Mouse (Mus musculus): ENCODE measurements around the gene Farp1.

GRCm38 (mm10) chr14:121304523-121304922 is 269.5 kb downstream of the Farp1 start:
- no peak for TF ChIP-seq POLR2A (IDR thresholded peaks at IDR 0.05; ENCODE audit: borderline replicate concordance, extremely low read depth, insufficient read depth, insufficient read length, poor library complexity, severe bottlenecking)
- TF ChIP-seq CTCF (IDR thresholded peaks at IDR 0.05; ENCODE audit: borderline replicate concordance, extremely low read depth, insufficient read depth, insufficient read length) = no peak
